Mouse (Mus musculus): ENCODE data around the gene Clint1.

Gene Clint1

DNA sequence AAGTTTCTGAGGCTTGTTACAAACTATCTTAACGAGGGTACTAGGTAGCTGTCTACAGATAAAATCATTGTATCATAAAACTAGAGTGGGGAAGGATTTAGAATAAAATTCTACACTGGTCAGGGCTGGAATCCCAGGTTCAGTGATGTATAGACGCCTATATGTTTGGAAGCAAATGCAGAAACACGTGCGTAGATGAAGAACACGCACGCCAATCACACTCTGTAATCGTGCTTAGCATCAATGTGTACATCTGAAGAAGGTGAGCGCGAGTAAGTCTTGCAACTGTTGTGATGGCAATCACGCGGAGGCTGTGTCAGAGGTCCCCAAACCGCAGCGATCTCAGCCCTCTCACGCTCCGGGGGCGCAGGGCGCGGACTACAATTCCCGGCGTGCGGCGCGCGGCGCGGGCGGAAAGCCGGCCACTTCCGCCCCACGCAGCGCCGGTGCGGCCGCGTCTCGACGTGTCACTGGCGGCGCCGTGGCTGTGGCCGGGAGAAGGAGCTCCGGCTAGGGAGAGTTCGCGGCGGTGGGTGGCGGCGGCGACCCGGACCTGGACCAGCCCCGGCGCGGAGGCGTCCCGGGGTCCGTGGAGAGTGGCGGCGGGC is at the start of gene Clint1:
Clint1 (plus strand) TSS at position 536 of the 608 bp plus-strand sequence.
- DNase-seq: peak; percentile 98

DNA sequence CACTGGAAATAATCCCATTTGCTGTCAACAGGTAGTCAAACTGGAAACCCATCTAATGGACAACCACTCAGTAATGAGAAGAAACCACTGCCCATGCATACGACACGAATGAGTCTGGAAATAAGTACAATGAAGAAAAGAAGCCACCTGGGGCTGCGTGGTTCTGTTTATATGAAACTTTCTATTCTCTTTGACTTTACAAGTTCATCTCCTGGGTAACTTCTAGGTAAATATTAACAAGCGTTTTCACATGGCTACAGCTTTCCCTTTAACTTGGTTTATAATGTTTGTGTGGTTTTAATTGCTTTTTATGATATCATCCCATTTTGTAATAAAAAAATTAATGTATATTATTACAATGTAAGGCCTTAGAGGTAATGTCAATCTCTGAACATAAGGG is 47.8 kb upstream of the Clint1 start:
- DNase-seq: no peak

GRCm38 (mm10) chr11:45805312-45805772 is 46.5 kb upstream of the Clint1 start:
- peak; percentile 96 for DNase-seq

- no peak for DNase-seq
Measured at GRCm38 (mm10) chr11:45805810-45806209, 46.0 kb upstream of the Clint1 start.

GRCm38 (mm10) chr11:45806264-45806663 is 45.6 kb upstream of the Clint1 start:
- DNase-seq: no peak

DNA sequence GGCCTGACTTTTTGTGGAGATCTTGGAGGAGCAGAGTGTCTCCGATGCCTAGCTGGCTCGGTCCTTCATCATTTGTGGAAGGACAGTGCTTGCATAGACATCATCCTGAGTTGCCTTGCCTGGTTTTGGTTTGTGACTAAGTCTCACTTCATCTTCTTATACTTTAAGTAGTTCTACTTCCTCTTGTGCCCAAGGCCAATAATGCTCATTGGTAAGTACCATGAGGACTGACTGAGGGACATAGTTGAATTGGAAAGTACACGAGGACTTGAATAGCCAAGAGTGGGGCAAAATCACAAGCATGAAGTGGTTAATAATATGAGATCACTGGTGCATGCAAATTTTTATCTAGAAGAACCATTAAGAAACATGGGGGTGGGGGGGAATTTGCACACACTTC is 45.0 kb upstream of the Clint1 start:
- DNase-seq: no peak

DNA sequence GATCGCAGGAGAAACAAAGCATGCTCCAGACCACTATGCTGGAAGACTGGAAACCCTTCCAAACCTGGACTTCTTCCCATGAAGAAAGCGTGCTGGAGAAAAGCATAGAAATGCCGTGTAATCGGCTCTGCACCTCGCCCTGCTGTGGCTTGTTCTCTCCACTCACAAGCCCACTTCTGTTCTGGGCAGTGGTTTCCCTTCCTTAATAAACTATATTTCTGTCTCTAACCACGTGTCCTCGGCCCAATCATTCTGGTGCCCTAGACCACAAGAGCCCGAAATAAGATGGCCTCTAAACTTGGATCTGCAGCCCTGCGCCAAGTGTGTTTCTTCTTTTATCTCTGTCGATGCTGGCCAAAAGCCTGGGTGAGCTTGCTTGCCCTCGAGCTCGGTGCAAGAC is 44.0 kb upstream of the Clint1 start:
- DNase-seq: peak; percentile 96

- DNase-seq: no peak
Measured at GRCm38 (mm10) chr11:45809424-45809823, 42.4 kb upstream of the Clint1 start.

GRCm38 (mm10) chr11:45810056-45810455 is 41.8 kb upstream of the Clint1 start:
- DNase-seq: no peak

DNA sequence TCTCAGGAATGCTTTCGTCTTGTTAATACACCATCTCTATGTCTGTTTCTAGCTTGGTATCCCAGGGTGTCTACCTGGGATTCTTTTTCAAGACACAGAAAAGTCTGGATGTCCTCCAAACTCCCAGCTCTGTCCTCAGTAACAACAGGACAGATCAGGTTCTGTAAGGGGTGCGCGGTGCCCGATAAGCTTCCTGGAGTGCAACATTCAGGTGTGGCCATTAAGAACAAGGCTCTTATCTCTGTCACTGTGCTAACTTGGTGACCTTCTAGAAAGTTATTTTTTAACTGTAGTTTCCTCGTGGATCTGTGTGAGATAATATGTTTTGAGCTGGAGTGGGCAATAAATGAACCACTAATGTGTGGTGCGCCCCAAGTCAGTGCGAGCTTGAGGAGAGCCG is 41.0 kb upstream of the Clint1 start:
- DNase-seq: no peak

DNA sequence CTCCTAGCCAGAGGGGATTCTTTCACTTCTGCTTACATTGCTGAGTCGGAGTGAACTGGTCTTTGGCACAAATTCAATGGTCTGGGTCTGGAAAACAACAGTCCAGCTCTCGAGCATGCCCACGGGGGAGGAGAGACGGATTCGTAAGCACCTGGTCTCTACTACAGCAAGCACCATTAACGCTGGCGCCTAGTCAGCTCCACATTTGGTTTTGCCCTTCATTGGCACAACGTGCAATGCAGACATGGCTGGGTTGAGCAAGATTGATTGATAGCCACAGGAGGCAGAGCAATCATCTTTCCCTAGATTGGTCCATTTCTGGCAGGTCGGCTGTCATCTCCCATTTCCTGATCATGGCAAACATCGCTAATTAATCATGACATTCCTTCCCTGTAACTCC is 36.2 kb upstream of the Clint1 start:
- no peak for DNase-seq

- DNase-seq: no peak
Measured at GRCm38 (mm10) chr11:45816712-45817111, 35.1 kb upstream of the Clint1 start.

- no peak for DNase-seq
Measured at GRCm38 (mm10) chr11:45817996-45818395, 33.9 kb upstream of the Clint1 start.

DNA sequence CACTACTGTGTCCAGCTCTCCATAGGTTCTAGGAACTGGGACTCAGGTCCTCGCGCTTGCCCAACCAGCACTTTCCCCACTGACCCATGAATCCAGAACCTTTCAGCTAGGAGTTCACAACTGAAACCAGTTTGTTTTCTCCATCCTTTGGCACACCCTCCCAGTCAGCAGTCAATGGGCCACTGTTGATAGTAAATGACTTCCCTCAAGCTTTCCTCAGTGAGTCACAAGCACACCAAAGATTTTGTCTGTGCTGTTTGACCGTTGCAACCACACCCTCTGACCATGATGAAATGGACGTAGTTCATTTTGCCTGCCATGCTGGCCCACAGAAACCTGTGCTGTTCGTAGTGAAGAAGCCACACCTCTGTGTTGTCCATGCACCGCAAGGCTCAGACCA is 30.9 kb upstream of the Clint1 start:
- no peak for DNase-seq

DNA sequence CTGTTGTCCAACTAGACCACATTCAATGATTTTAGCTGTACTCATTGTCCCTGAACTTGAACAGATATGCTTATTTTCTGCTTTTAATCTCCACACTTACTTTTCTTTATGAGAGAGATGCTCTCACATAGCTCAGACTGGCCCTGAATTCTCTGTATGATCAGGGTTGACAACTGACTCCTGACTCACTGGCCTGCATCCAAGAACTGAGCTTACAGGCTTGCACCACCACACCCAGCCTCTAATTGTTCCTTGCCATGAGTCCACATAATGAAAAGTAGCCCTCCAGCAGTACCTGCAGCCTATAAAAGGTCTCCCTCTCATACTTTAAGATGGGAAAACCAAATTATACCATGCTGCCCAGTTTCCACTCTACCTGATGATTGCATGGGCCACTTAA is 21.7 kb upstream of the Clint1 start:
- no peak for DNase-seq

DNA sequence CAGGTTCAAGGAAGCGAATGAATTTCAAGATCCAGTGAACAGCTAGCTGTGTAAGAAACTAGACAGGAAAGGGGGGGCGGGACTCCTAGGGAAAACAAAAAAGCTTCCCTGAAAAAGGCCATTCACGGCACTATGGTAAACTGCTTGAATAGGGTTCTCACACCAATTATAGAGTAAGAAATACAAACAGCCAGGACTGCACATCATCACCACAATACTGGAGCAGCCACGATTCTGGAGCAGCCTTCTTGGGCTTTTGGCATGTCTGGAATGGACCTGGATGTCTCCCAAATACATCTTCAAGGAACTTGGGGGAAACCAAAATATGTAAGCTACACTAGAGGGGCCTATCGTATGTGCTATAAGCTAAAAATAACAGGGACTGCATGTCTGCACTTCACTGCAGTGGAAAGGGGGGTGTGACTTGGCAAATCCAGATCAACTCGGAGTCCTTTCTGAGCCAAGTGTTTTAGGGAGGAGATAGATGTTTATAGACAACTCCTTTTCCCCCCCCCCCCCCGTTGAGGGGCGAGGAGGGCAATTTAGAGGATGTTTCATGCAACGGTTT is 21.0 kb upstream of the Clint1 start:
- no peak for DNase-seq

GRCm38 (mm10) chr11:45831476-45832143 is 20.2 kb upstream of the Clint1 start:
- DNase-seq: no peak

DNA sequence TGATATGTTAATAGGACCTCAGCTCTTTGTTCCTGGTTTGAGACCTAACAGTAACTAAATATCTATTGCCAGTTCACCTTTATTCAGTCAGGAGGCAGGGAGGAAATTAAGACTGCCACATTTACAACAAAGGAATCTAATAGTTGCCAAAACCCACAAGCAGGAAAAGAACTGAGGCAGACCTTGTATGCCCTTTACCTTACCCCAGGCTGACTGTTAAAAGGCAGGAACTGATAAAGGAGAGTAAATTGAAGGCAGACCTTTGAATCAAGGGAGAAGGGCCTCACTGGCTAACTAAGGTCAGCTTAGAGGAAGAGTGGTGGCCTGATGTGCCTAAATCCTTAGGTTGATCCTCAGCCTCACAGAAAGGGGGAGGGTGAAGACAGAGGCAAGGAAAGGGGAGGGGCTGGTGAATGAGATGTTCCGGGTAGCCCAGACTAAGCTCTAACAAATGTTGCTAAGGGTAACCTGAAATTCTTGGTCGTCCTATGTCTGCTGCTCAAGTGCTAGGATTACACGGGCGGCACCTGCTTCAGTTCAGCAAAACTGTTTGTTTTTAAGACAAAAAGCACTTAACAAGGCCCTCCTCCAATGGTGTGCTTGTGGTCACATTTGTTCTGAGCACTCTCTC is 16.1 kb upstream of the Clint1 start:
- DNase-seq: no peak

GRCm38 (mm10) chr11:45837257-45837817 is 14.5 kb upstream of the Clint1 start:
- DNase-seq: no peak

GRCm38 (mm10) chr11:45838450-45838849 is 13.4 kb upstream of the Clint1 start:
- no peak for DNase-seq

DNA sequence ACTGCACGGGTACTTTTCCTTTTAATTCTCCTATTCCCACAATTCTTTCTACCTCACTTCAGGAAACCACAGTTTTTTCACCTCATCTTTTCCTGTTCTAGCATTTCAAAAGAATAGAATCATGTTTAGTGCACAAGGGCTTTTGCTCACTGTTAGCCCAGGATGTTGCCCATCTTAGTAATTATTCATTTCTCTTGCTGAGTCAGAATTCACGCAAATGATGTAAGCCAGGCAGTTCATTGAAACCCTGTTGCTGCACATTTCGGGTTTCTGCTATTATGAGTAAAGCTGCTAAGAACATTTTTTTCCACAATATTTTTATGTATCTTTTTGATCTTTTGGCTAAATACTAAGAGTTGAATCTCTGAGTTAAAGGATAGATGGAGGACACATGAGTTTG is 11.5 kb upstream of the Clint1 start:
- DNase-seq: no peak

GRCm38 (mm10) chr11:45846008-45846407 is 5.8 kb upstream of the Clint1 start:
- DNase-seq: no peak

DNA sequence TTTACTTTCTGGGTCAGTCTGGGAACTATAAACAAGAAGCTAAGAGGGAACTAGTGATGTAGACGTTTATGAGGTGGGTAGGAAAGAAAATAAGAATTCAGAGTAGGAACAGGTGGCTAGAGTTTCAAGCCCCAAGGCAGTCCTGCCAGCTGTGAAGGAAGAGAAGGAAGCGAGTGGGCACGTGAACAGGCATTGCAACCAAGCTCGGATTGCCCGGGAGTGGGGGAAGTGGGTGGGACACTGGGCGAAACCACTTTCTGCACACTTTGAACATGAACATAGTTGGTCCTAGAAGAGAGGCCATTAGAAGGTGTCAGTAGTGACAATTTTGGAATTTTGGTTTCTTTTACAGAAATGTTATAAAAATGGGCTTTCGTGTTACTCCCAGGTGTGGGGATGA is 4.3 kb upstream of the Clint1 start:
- peak; percentile 92 for DNase-seq

- no peak for DNase-seq
Measured at GRCm38 (mm10) chr11:45848253-45848652, 3.6 kb upstream of the Clint1 start.
